Mouse (Mus musculus) embryonic facial prominence, embryonic 15.5 days (tissue): ENCODE measurements around the gene Igsf9b. TPM values are rescaled to one million over a fixed set of nuclear protein-coding genes. Genes with fewer than 3 reads are reported as not detected.

Experiments
- ATAC-seq: fragments of 200-750 bp; cut with Nextera tagmentation; 2 replicates; pipeline ENCODE4 v1.8.0; 2017; ENCODE audit warnings: low read depth, moderate TSS enrichment; ENCODE audit not compliant: insufficient number of reproducible peaks, low FRiP score, low TSS enrichment
- H3K27ac ChIP-seq: fragments of 300-500 bp; sonication (generic); replicated peaks from 2 replicates; pipeline ENCODE4 v1.5.1; 2015; ENCODE audit warnings: mild to moderate bottlenecking, inconsistent platforms
- H3K27me3 ChIP-seq: fragments of 300-500 bp; sonication (generic); 2 replicates; pipeline ENCODE4 v1.6.1; 2015; ENCODE audit warnings: inconsistent platforms
- H3K36me3 ChIP-seq: fragments of 300-500 bp; sonication (generic); 2 replicates; pipeline ENCODE4 v1.6.1; 2015; ENCODE audit warnings: mild to moderate bottlenecking, inconsistent platforms
- H3K4me1 ChIP-seq: fragments of 300-500 bp; sonication (generic); 2 replicates; pipeline ENCODE4 v1.6.1; 2015; ENCODE audit warnings: inconsistent platforms
- H3K4me2 ChIP-seq: fragments of 300-500 bp; sonication (generic); replicated peaks from 2 replicates; pipeline ENCODE4 v1.6.1; 2015; ENCODE audit warnings: mild to moderate bottlenecking, inconsistent platforms
- H3K4me3 ChIP-seq: fragments of 300-500 bp; sonication (generic); replicated peaks from 2 replicates; pipeline ENCODE4 v1.5.1; 2015; ENCODE audit warnings: mild to moderate bottlenecking, inconsistent platforms
- H3K9ac ChIP-seq: fragments of 300-500 bp; sonication (generic); 2 replicates; pipeline ENCODE4 v1.6.1; 2015; ENCODE audit warnings: inconsistent platforms
- H3K9me3 ChIP-seq: fragments of 300-500 bp; sonication (generic); replicated peaks from 2 replicates; pipeline ENCODE4 v1.6.1; 2016; ENCODE audit warnings: inconsistent platforms
- WGBS: fragments of 180-500 bp; shearing (Covaris S2); methylation state at CpG from one replicate; pipeline ENCODE4 v1.1.7; 2015; 5-methylcytosine and 5-hydroxymethylcytosine counted together
- polyA plus RNA-seq: library from polyadenylated mRNA; unstranded; fragments of >200 nt; fragmentation: Nextera tagmentation; extraction: Ambion mirVana; gene quantifications from 2 replicates; pipeline ENCODE4 v1.2.1, GENCODE M21; 2015

The Igsf9b gene
- 2.6 and 2.8 TPM in 2 replicates for polyA plus RNA-seq

GRCm38 (mm10) chr9:27298411-27299285 is at the start of gene Igsf9b:
Gene Igsf9b, plus strand, starts transcription at chr9:27299204.
- no peaks in the 10 kb centered on the region for H3K36me3 ChIP-seq
- H3K27ac ChIP-seq = no peak within 1 kb of the TSS
- H3K4me3 ChIP-seq = peak within 1 kb of the TSS; percentile 66
- under 1% methylated on average over 38 of the region's 40 CpGs for WGBS
- peak; percentile 97 for ATAC-seq
- no peaks in the 10 kb centered on the region for H3K9me3 ChIP-seq
- H3K9ac ChIP-seq = no peak within 1 kb of the TSS
- H3K4me1 ChIP-seq = peaks cover 22% of the 10 kb centered on the region
- peaks cover 34% of the 10 kb centered on the region for H3K27me3 ChIP-seq
- H3K4me2 ChIP-seq = peak within 1 kb of the TSS; percentile 90

DNA sequence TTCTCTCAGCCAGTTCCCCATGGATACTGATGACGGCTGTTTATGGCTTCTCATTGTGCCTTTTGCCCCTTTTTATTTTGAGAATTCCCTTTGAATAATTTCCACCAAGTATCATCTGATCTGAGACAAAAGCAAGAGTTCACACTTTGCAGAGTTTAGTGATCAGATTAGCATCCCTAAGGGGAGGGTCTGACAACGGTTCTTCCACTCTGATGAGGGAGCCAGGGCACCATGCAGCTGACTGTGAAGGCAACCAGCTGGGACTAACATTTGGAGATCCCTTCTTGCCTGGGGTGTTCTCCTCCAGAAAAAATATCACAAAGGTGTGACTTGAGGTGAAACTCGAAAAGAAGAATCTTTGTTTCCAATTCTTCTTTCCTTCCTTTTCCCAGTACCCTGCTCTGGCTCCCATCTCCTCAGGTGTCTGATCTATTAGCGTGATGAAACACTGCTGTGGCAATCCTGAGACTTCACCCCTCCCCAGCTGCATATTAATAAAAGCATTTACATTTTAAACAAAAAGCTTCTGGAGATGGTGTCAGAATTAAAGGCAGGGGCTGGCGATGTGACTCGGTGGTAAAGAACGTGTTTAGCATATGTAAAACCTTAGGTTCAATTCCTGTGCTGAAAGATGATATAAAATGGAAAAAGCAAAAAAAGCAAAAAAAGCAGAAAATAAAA is 46.8 kb upstream of the Igsf9b start:
- Histone ChIP-seq H3K4me2 (no peak overlapping the region), H3K4me3 (no peak overlapping the region), H3K4me1 (no peaks in the 10 kb centered on the region), H3K36me3 (no peaks in the 10 kb centered on the region), H3K27me3 (no peaks in the 10 kb centered on the region), H3K9ac (no peak overlapping the region), H3K9me3 (no peaks in the 10 kb centered on the region), H3K27ac (no peak overlapping the region)
- WGBS = 71% methylated on average over 7 of the region's 7 CpGs
- no peak for ATAC-seq

DNA sequence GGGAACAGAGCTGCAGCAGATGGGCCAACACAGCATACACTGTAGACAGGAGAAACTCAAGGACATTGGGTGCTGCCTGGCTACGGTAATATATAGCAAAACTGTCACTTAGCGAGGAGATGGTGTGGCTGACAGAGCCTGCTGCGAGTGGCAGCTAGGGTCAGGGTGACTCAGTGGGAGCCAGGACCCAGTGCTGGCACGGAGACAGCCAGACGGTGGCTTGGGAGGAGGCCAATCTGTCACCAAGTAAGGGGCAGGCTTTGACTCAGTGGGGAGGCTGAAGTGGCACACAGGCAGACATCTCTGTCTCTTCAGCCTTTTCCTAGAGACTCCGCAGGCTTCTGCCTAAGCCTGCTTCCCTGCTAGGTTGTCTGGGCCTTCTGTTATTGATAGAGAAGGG is 42.5 kb upstream of the Igsf9b start:
- Histone ChIP-seq H3K4me3 (no peak overlapping the region), H3K4me1 (no peaks in the 10 kb centered on the region), H3K9me3 (no peaks in the 10 kb centered on the region), H3K4me2 (no peak overlapping the region), H3K27me3 (no peaks in the 10 kb centered on the region), H3K9ac (no peak overlapping the region), H3K27ac (no peak overlapping the region), H3K36me3 (no peaks in the 10 kb centered on the region)
- WGBS = 70% methylated on average over 6 of the region's 6 CpGs
- no peak for ATAC-seq

GRCm38 (mm10) chr9:27260378-27260947 is 38.5 kb upstream of the Igsf9b start:
- Histone ChIP-seq H3K27ac (no peak overlapping the region), H3K4me3 (no peak overlapping the region), H3K9ac (no peak overlapping the region), H3K9me3 (no peaks in the 10 kb centered on the region), H3K4me2 (no peak overlapping the region), H3K4me1 (no peaks in the 10 kb centered on the region), H3K36me3 (no peaks in the 10 kb centered on the region), H3K27me3 (no peaks in the 10 kb centered on the region)
- WGBS = 82% methylated on average over 3 of the region's 3 CpGs
- ATAC-seq = no peak

GRCm38 (mm10) chr9:27261905-27262304 is 37.1 kb upstream of the Igsf9b start:
- no peak overlapping the region for H3K4me2 ChIP-seq
- no peaks in the 10 kb centered on the region for H3K27me3 ChIP-seq
- no peaks in the 10 kb centered on the region for H3K4me1 ChIP-seq
- no peak for ATAC-seq
- no peak overlapping the region for H3K4me3 ChIP-seq
- H3K9ac ChIP-seq = no peak overlapping the region
- WGBS = 66% methylated on average over 2 of the region's 2 CpGs
- no peaks in the 10 kb centered on the region for H3K9me3 ChIP-seq
- no peak overlapping the region for H3K27ac ChIP-seq
- no peaks in the 10 kb centered on the region for H3K36me3 ChIP-seq

GRCm38 (mm10) chr9:27265009-27265408 is 34.0 kb upstream of the Igsf9b start:
- ATAC-seq = no peak
- Histone ChIP-seq H3K27me3 (no peaks in the 10 kb centered on the region), H3K4me3 (no peak overlapping the region), H3K4me1 (no peaks in the 10 kb centered on the region), H3K9ac (no peak overlapping the region), H3K36me3 (no peaks in the 10 kb centered on the region), H3K9me3 (no peaks in the 10 kb centered on the region), H3K4me2 (no peak overlapping the region), H3K27ac (no peak overlapping the region)
- WGBS = 62% methylated on average over 3 of the region's 3 CpGs

DNA sequence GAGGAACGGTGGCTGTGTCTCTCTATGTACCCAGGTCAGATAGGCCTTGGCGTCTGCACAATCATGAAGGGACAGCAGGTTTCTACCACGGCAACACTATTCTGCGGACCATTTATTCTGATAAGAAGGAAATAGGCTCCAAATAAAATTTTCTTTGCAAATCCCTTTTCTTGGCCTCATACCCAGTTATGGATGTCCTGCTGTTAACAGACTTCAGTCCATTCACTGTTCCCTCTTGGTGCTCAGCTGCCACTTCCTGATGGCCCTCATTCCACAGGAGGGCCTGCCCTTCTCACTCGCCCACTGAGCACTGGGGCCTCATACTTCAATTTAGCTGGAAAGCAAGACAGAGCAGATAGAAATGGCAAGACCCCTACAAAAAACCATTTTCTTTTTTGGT is 31.1 kb upstream of the Igsf9b start:
- Histone ChIP-seq H3K27me3 (no peaks in the 10 kb centered on the region), H3K9ac (no peak overlapping the region), H3K9me3 (no peaks in the 10 kb centered on the region), H3K4me1 (no peaks in the 10 kb centered on the region), H3K27ac (no peak overlapping the region), H3K4me2 (no peak overlapping the region), H3K36me3 (no peaks in the 10 kb centered on the region), H3K4me3 (no peak overlapping the region)
- 80% methylated on average over 5 of the region's 5 CpGs for WGBS
- no peak for ATAC-seq

DNA sequence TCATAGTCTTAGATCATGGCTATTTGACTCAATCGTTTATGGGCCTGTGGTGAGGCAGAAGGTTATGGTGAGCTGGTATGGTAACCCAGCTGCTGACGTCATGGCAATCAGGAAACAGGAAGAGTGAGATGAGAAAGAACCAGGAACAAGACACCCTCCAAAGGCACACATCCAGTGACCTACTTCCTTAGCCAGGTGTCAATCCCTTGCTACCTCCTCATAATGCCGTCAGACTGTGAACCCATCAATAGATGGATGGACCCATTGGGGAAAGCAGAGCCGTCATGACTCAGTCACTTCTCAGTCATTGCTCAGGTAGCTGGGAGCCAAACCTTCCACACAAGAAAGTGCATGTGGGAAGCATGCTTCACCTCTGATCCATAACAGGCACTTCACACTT is 30.5 kb upstream of the Igsf9b start:
- H3K36me3 ChIP-seq = no peaks in the 10 kb centered on the region
- no peaks in the 10 kb centered on the region for H3K4me1 ChIP-seq
- no peak overlapping the region for H3K27ac ChIP-seq
- WGBS = 80% methylated on average over 4 of the region's 4 CpGs
- no peaks in the 10 kb centered on the region for H3K9me3 ChIP-seq
- no peak overlapping the region for H3K9ac ChIP-seq
- ATAC-seq = no peak
- H3K27me3 ChIP-seq = no peaks in the 10 kb centered on the region
- no peak overlapping the region for H3K4me2 ChIP-seq
- H3K4me3 ChIP-seq = no peak overlapping the region

GRCm38 (mm10) chr9:27269322-27269721 is 29.7 kb upstream of the Igsf9b start:
- WGBS = 75% methylated on average over 4 of the region's 4 CpGs
- ATAC-seq = no peak
- no peak overlapping the region for H3K27ac ChIP-seq

GRCm38 (mm10) chr9:27269904-27270303 is 29.1 kb upstream of the Igsf9b start:
- H3K36me3 ChIP-seq = no peaks in the 10 kb centered on the region
- ATAC-seq = no peak
- 78% methylated on average over 2 of the region's 2 CpGs for WGBS

More at GRCm38 (mm10) chr9:27269322-27269721, 29.7 kb upstream of the Igsf9b start:
- Histone ChIP-seq H3K4me2 (no peak overlapping the region), H3K9ac (no peak overlapping the region), H3K4me3 (no peak overlapping the region), H3K4me1 (no peaks in the 10 kb centered on the region), H3K27me3 (no peaks in the 10 kb centered on the region), H3K36me3 (no peaks in the 10 kb centered on the region), H3K9me3 (no peaks in the 10 kb centered on the region)

DNA sequence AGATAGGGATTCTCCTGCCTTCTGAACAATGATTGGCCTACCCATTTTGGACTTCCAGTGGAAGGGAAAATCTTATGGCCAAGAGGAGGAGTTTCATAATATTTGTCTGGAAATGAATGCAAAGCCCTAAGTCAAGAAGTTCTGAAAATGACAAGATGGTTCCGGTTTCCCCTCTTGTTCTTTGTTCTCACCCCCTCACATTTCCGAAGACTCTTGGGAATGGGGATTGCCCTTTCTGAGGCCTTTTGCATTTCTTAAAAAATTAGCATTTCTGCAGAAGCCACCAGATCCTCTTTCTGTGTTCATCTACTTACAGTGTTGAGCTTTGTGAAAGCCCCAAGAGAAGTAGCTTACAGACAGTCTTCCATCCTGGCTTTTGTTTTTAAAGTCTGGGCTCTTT is 27.1 kb upstream of the Igsf9b start:
- no peaks in the 10 kb centered on the region for H3K4me1 ChIP-seq
- H3K4me3 ChIP-seq = no peak overlapping the region
- no peak overlapping the region for H3K9ac ChIP-seq
- H3K27ac ChIP-seq = no peak overlapping the region
- 78% methylated on average over 2 of the region's 2 CpGs for WGBS
- H3K4me2 ChIP-seq = no peak overlapping the region
- no peaks in the 10 kb centered on the region for H3K27me3 ChIP-seq
- ATAC-seq = no peak
- H3K9me3 ChIP-seq = no peaks in the 10 kb centered on the region
- no peaks in the 10 kb centered on the region for H3K36me3 ChIP-seq

More at GRCm38 (mm10) chr9:27269904-27270303, 29.1 kb upstream of the Igsf9b start:
- Histone ChIP-seq H3K27me3 (no peaks in the 10 kb centered on the region), H3K9ac (no peak overlapping the region), H3K4me2 (no peak overlapping the region), H3K4me1 (no peaks in the 10 kb centered on the region), H3K27ac (no peak overlapping the region), H3K9me3 (no peaks in the 10 kb centered on the region), H3K4me3 (no peak overlapping the region)
